Mouse (Mus musculus): ENCODE measurements around the gene Gm14190. TPM values are rescaled to one million over a fixed set of nuclear protein-coding genes. Genes with fewer than 3 reads are reported as not detected.
"Not testable (repeated sequence)": the region's sequence is repeated elsewhere in the genome, so short reads cannot be mapped to it uniquely, and the experiment has no call there.

The Gm14190 gene
- polyA plus RNA-seq, 1 experiment from 2014 or later: not detected

DNA sequence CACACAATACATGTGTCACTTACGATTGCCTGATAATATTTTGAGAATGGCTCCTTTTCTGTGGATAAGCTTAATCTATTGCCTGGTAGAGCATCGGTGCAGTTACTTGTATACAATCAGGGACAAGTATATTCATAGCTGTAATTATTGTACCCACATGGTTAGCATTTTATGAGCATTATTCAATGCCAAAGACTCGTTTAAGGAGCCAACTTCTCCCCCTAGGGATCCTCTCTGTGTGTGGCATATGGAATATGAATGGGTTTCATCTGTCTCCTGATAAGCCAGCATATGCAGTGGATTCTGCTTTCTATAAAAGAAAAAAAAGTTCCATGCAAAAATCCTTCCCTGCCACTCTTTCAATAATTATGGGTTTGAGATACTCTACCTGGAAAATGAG lies 46.2 kb downstream of the Gm14190 start:
- H3K9me3 ChIP-seq: no peaks in the 10 kb centered on the region
- no peak overlapping the region for H3K4me3 ChIP-seq
- ATAC-seq (ENCODE audit: low FRiP score, low read depth): no peak
- no peak overlapping the region for H3K27ac ChIP-seq
- H3K4me2 ChIP-seq (replicated peaks): no peak overlapping the region
- H3K9ac ChIP-seq: no peak overlapping the region
- H3K27me3 ChIP-seq: no peaks in the 10 kb centered on the region; the same call in 1 of the 2 replicates
- H3K4me1 ChIP-seq: 0 out of 2 replicates have a peak, but pooled peaks cover 4% of the 10 kb centered on the region
- no peaks in the 10 kb centered on the region for H3K36me3 ChIP-seq
- 62% methylated on average over 3 of the region's 3 CpGs for WGBS

GRCm38 (mm10) chr11:99643635-99644139 lies 46.9 kb downstream of the Gm14190 start, which contains the start of gene Krtap4-7:
Gene Krtap4-7, minus strand, starts transcription at chr11:99644089.
- ATAC-seq (ENCODE audit: low FRiP score, low read depth): not testable (repeated sequence)
- 75% methylated on average over 9 of the region's 9 CpGs for WGBS

DNA sequence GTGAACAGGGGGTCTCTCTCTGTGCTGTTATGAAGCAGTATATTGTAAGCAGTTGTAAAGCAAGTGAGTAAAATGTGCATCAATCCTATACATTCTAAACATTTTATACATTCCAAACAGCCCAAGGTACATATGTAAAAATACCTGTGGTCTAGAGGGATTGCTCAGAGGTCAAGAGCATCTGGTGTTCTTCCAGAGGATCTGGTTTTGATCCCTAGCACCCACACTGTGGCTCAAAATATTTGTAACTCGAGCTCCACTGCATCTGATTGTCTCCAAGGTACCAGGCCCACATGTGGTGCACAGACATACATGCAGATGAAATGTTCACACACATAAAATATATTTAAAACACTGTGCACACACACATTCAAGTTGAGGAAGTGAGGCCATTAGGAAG lies 49.6 kb downstream of the Gm14190 start:
- no peaks in the 10 kb centered on the region for H3K36me3 ChIP-seq
- WGBS: 5% methylated on average over 1 of the region's 1 CpGs
- H3K4me2 ChIP-seq (replicated peaks): no peak overlapping the region
- ATAC-seq (ENCODE audit: low FRiP score, low read depth): no peak
- no peak overlapping the region for H3K9ac ChIP-seq
- H3K4me1 ChIP-seq: 0 out of 2 replicates have a peak, but pooled peaks cover 4% of the 10 kb centered on the region
- no peak overlapping the region for H3K27ac ChIP-seq
- no peaks in the 10 kb centered on the region for H3K9me3 ChIP-seq
- no peak overlapping the region for H3K4me3 ChIP-seq
- H3K27me3 ChIP-seq: no peaks in the 10 kb centered on the region; the same call in 1 of the 2 replicates

More at GRCm38 (mm10) chr11:99643635-99644139, 46.9 kb downstream of the Gm14190 start, which contains the start of gene Krtap4-7:
- not testable (repeated sequence) for H3K4me1 ChIP-seq; H3K9ac ChIP-seq; H3K27me3 ChIP-seq; H3K9me3 ChIP-seq; H3K4me3 ChIP-seq; H3K36me3 ChIP-seq; H3K4me2 ChIP-seq (replicated peaks); H3K27ac ChIP-seq

Other genes starting within 250 kb of the Gm14190 start
- 0.28 and 0.33 TPM in 2 replicates for gene Krt23, start 197.6 kb downstream of the Gm14190 start, polyA plus RNA-seq (2015; fragmentation: Nextera tagmentation; extraction: Ambion mirVana)
- gene Krt39, start 169.4 kb downstream of the Gm14190 start, polyA plus RNA-seq (2015; fragmentation: Nextera tagmentation; extraction: Ambion mirVana): not detected in 2 replicates
- gene Krt40, start 147.6 kb downstream of the Gm14190 start, polyA plus RNA-seq (2015; fragmentation: Nextera tagmentation; extraction: Ambion mirVana): not detected in 2 replicates
- gene Krtap3-3, start 139.9 kb downstream of the Gm14190 start, polyA plus RNA-seq (2015; fragmentation: Nextera tagmentation; extraction: Ambion mirVana): not detected in 2 replicates
- not detected in 2 replicates for gene Krtap3-2, start 133.9 kb downstream of the Gm14190 start, polyA plus RNA-seq (2015; fragmentation: Nextera tagmentation; extraction: Ambion mirVana)
- gene Gm11939, start 131.3 kb downstream of the Gm14190 start, polyA plus RNA-seq (2015; fragmentation: Nextera tagmentation; extraction: Ambion mirVana): not detected in 2 replicates
- gene Krtap3-1, start 124.1 kb downstream of the Gm14190 start, polyA plus RNA-seq (2015; fragmentation: Nextera tagmentation; extraction: Ambion mirVana): not detected in 2 replicates
- gene Krtap1-5, start 109.7 kb downstream of the Gm14190 start, polyA plus RNA-seq (2015; fragmentation: Nextera tagmentation; extraction: Ambion mirVana): not detected in 2 replicates
- not detected in 2 replicates for gene Krtap1-4, start 107.1 kb downstream of the Gm14190 start, polyA plus RNA-seq (2015; fragmentation: Nextera tagmentation; extraction: Ambion mirVana)
- not detected in 2 replicates for gene Krtap1-3, start 99.4 kb downstream of the Gm14190 start, polyA plus RNA-seq (2015; fragmentation: Nextera tagmentation; extraction: Ambion mirVana)
- gene Krtap9-3, start 92.6 kb downstream of the Gm14190 start, polyA plus RNA-seq (2015; fragmentation: Nextera tagmentation; extraction: Ambion mirVana): not detected in 2 replicates
- gene Gm11938, start 87.4 kb downstream of the Gm14190 start, polyA plus RNA-seq (2015; fragmentation: Nextera tagmentation; extraction: Ambion mirVana): not detected in 2 replicates
- not detected in 2 replicates for gene Gm11937, start 80.6 kb downstream of the Gm14190 start, polyA plus RNA-seq (2015; fragmentation: Nextera tagmentation; extraction: Ambion mirVana)
- gene Krtap2-4, start 75.9 kb downstream of the Gm14190 start, polyA plus RNA-seq (2015; fragmentation: Nextera tagmentation; extraction: Ambion mirVana): not detected in 2 replicates
- not detected in 2 replicates for gene Gm11562, start 70.3 kb downstream of the Gm14190 start, polyA plus RNA-seq (2015; fragmentation: Nextera tagmentation; extraction: Ambion mirVana)
- gene Krtap4-1, start 62.5 kb downstream of the Gm14190 start, polyA plus RNA-seq (2015; fragmentation: Nextera tagmentation; extraction: Ambion mirVana): not detected in 2 replicates
- gene Krtap4-2, start 55.7 kb downstream of the Gm14190 start, polyA plus RNA-seq (2015; fragmentation: Nextera tagmentation; extraction: Ambion mirVana): not detected in 2 replicates
- gene Krtap4-7, start 46.7 kb downstream of the Gm14190 start, polyA plus RNA-seq (2015; fragmentation: Nextera tagmentation; extraction: Ambion mirVana): not detected in 2 replicates
- gene Gm11555, start 40.5 kb downstream of the Gm14190 start, polyA plus RNA-seq (2015; fragmentation: Nextera tagmentation; extraction: Ambion mirVana): not detected in 2 replicates
- not detected in 2 replicates for gene Gm11563, start 31.8 kb downstream of the Gm14190 start, polyA plus RNA-seq (2015; fragmentation: Nextera tagmentation; extraction: Ambion mirVana)
- gene Krtap4-6, start 24.8 kb downstream of the Gm14190 start, polyA plus RNA-seq (2015; fragmentation: Nextera tagmentation; extraction: Ambion mirVana): not detected in 2 replicates
- gene Gm14180, start 43.5 kb upstream of the Gm14190 start, polyA plus RNA-seq (2015; fragmentation: Nextera tagmentation; extraction: Ambion mirVana): not detected in 2 replicates
- not detected in 2 replicates for gene Gm11595, start 82.2 kb upstream of the Gm14190 start, polyA plus RNA-seq (2015; fragmentation: Nextera tagmentation; extraction: Ambion mirVana)
- not detected in 2 replicates for gene Krtap4-8, start 90.0 kb upstream of the Gm14190 start, polyA plus RNA-seq (2015; fragmentation: Nextera tagmentation; extraction: Ambion mirVana)
- not detected in 2 replicates for gene Krtap4-9, start 94.5 kb upstream of the Gm14190 start, polyA plus RNA-seq (2015; fragmentation: Nextera tagmentation; extraction: Ambion mirVana)
- gene Gm11596, start 102.7 kb upstream of the Gm14190 start, polyA plus RNA-seq (2015; fragmentation: Nextera tagmentation; extraction: Ambion mirVana): not detected in 2 replicates
- not detected in 2 replicates for gene Gm11569, start 108.2 kb upstream of the Gm14190 start, polyA plus RNA-seq (2015; fragmentation: Nextera tagmentation; extraction: Ambion mirVana)
- not detected in 2 replicates for gene Gm11554, start 113.7 kb upstream of the Gm14190 start, polyA plus RNA-seq (2015; fragmentation: Nextera tagmentation; extraction: Ambion mirVana)
- not detected in 2 replicates for gene Krtap4-13, start 119.2 kb upstream of the Gm14190 start, polyA plus RNA-seq (2015; fragmentation: Nextera tagmentation; extraction: Ambion mirVana)
- gene Gm11564, start 124.9 kb upstream of the Gm14190 start, polyA plus RNA-seq (2015; fragmentation: Nextera tagmentation; extraction: Ambion mirVana): not detected in 2 replicates
- gene 2300003K06Rik, start 147.3 kb upstream of the Gm14190 start, polyA plus RNA-seq (2015; fragmentation: Nextera tagmentation; extraction: Ambion mirVana): not detected in 2 replicates
- gene Krtap4-16, start 160.9 kb upstream of the Gm14190 start, polyA plus RNA-seq (2015; fragmentation: Nextera tagmentation; extraction: Ambion mirVana): not detected in 2 replicates
- not detected in 2 replicates for gene Gm11568, start 167.2 kb upstream of the Gm14190 start, polyA plus RNA-seq (2015; fragmentation: Nextera tagmentation; extraction: Ambion mirVana)
- not detected in 2 replicates for gene Gm11559, start 173.7 kb upstream of the Gm14190 start, polyA plus RNA-seq (2015; fragmentation: Nextera tagmentation; extraction: Ambion mirVana)
- not detected in 2 replicates for gene Krtap9-1, start 182.6 kb upstream of the Gm14190 start, polyA plus RNA-seq (2015; fragmentation: Nextera tagmentation; extraction: Ambion mirVana)
- not detected in 2 replicates for gene Gm11567, start 188.4 kb upstream of the Gm14190 start, polyA plus RNA-seq (2015; fragmentation: Nextera tagmentation; extraction: Ambion mirVana)
- gene Krtap31-1, start 217.2 kb upstream of the Gm14190 start, polyA plus RNA-seq (2015; fragmentation: Nextera tagmentation; extraction: Ambion mirVana): not detected in 2 replicates
- not detected in 2 replicates for gene Gm11565, start 224.0 kb upstream of the Gm14190 start, polyA plus RNA-seq (2015; fragmentation: Nextera tagmentation; extraction: Ambion mirVana)
- gene Krtap31-2, start 245.6 kb upstream of the Gm14190 start, polyA plus RNA-seq (2015; fragmentation: Nextera tagmentation; extraction: Ambion mirVana): not detected in 2 replicates

Measured in limb, embryonic 13.5 days (tissue).